Mouse (Mus musculus): ENCODE data around the gene Cib2.

Cib2 gene

GRCm38 (mm10) chr9:54499291-54499690, 60.7 kb downstream of the Cib2 start:
- no peak for DNase-seq (ENCODE audit: extremely low spot score, low spot score)
